Mouse (Mus musculus): Measurements from ENCODE around the gene Paqr8. TPM values are rescaled to one million over a fixed set of nuclear protein-coding genes. Genes with fewer than 3 reads are reported as not detected.

The Paqr8 gene
- total RNA-seq, 2 experiments from 2014 or later = 2.4 to 3.9 TPM

GRCm38 (mm10) chr1:20908541-20908940 lies 18.1 kb downstream of the Paqr8 start:
- ATAC-seq (replicated peaks; ENCODE audit: poor library complexity) = 0 out of 2 replicates have a peak, but pooled peaks have one; percentile 6

- ATAC-seq (replicated peaks; ENCODE audit: poor library complexity) = peak; percentile 35
Measured at GRCm38 (mm10) chr1:20912115-20912514, 21.7 kb downstream of the Paqr8 start.

GRCm38 (mm10) chr1:20912527-20913171 lies 22.2 kb downstream of the Paqr8 start:
- ATAC-seq (replicated peaks; ENCODE audit: poor library complexity) = peak; percentile 72

- ATAC-seq (replicated peaks; ENCODE audit: poor library complexity) = no peak
Measured at GRCm38 (mm10) chr1:20914769-20915168, 24.4 kb downstream of the Paqr8 start.

- no peak for ATAC-seq (replicated peaks; ENCODE audit: poor library complexity)
Measured at GRCm38 (mm10) chr1:20915608-20916007, 25.2 kb downstream of the Paqr8 start.

- no peak for ATAC-seq (replicated peaks; ENCODE audit: poor library complexity)
Measured at GRCm38 (mm10) chr1:20917496-20918050, 27.2 kb downstream of the Paqr8 start.

- ATAC-seq (replicated peaks; ENCODE audit: poor library complexity) = no peak
Measured at GRCm38 (mm10) chr1:20919728-20920127, 29.3 kb downstream of the Paqr8 start.

GRCm38 (mm10) chr1:20921081-20921528 lies 30.7 kb downstream of the Paqr8 start:
- no peak for ATAC-seq (replicated peaks; ENCODE audit: poor library complexity)

- ATAC-seq (replicated peaks; ENCODE audit: poor library complexity) = no peak
Measured at GRCm38 (mm10) chr1:20922612-20923399, 32.4 kb downstream of the Paqr8 start.

GRCm38 (mm10) chr1:20925324-20925723 lies 34.9 kb downstream of the Paqr8 start:
- peak; percentile 14; the same call in 1 of the 2 replicates for ATAC-seq (replicated peaks; ENCODE audit: poor library complexity)

- peak; percentile 9 for ATAC-seq (replicated peaks; ENCODE audit: poor library complexity)
Measured at GRCm38 (mm10) chr1:20925926-20926325, 35.5 kb downstream of the Paqr8 start.

- no peak for ATAC-seq (replicated peaks; ENCODE audit: poor library complexity)
Measured at GRCm38 (mm10) chr1:20926376-20926775, 36.0 kb downstream of the Paqr8 start.

GRCm38 (mm10) chr1:20928487-20928886 lies 38.1 kb downstream of the Paqr8 start:
- ATAC-seq (replicated peaks; ENCODE audit: poor library complexity) = peak; percentile 67

- ATAC-seq (replicated peaks; ENCODE audit: poor library complexity) = peak; percentile 85
Measured at GRCm38 (mm10) chr1:20933457-20933856, 43.1 kb downstream of the Paqr8 start.

GRCm38 (mm10) chr1:20935106-20935505 lies 44.7 kb downstream of the Paqr8 start:
- ATAC-seq (replicated peaks; ENCODE audit: poor library complexity) = peak; percentile 56

GRCm38 (mm10) chr1:20939046-20939445 lies 48.6 kb downstream of the Paqr8 start:
- ATAC-seq (replicated peaks; ENCODE audit: poor library complexity) = peak; percentile 85

GRCm38 (mm10) chr1:20940151-20940550 lies 49.7 kb downstream of the Paqr8 start:
- peak; percentile 44 for ATAC-seq (replicated peaks; ENCODE audit: poor library complexity)

GRCm38 (mm10) chr1:20941322-20941721 lies 50.9 kb downstream of the Paqr8 start:
- no peak for ATAC-seq (replicated peaks; ENCODE audit: poor library complexity)

- ATAC-seq (replicated peaks; ENCODE audit: poor library complexity) = no peak
Measured at GRCm38 (mm10) chr1:20941857-20942256, 51.5 kb downstream of the Paqr8 start.

- ATAC-seq (replicated peaks; ENCODE audit: poor library complexity) = no peak
Measured at GRCm38 (mm10) chr1:20943016-20943415, 52.6 kb downstream of the Paqr8 start.

- ATAC-seq (replicated peaks; ENCODE audit: poor library complexity) = peak; percentile 97
Measured at GRCm38 (mm10) chr1:20951300-20951763, 60.9 kb downstream of the Paqr8 start, which contains the start of gene Efhc1. Efhc1 (plus strand) TSS chr1:20951626.

Data from megakaryocyte progenitor cell, adult 5-6 weeks (primary cell).